Mouse (Mus musculus) liver, embryonic 13.5 days (tissue): ENCODE data around the gene Foxg1. TPM values are rescaled to one million over a fixed set of nuclear protein-coding genes. Genes with fewer than 3 reads are reported as not detected.

Source experiments
- ATAC-seq: fragments of 200-750 bp; cut with Nextera tagmentation; 2 replicates; pipeline ENCODE4 v1.8.0; 2017; ENCODE audit warnings: low read depth, mild to moderate bottlenecking, moderate number of reproducible peaks, moderate library complexity
- DNase-seq: peaks from one replicate; pipeline ENCODE4 v3.0.0; 2022
- H3K27ac ChIP-seq: fragments of 300-500 bp; sonication (generic); 2 replicates; pipeline ENCODE4 v1.5.1; 2015; ENCODE audit warnings: moderate library complexity, mild to moderate bottlenecking, inconsistent platforms
- H3K27me3 ChIP-seq: fragments of 300-500 bp; sonication (generic); 2 replicates; pipeline ENCODE4 v1.6.1; 2015; ENCODE audit warnings: mild to moderate bottlenecking, inconsistent platforms
- H3K36me3 ChIP-seq: fragments of 300-500 bp; sonication (generic); 2 replicates; pipeline ENCODE4 v1.6.1; 2015; ENCODE audit warnings: mild to moderate bottlenecking, inconsistent platforms
- H3K4me1 ChIP-seq: fragments of 300-500 bp; sonication (generic); replicated peaks from 2 replicates; pipeline ENCODE4 v1.6.1; 2015; ENCODE audit warnings: inconsistent platforms
- H3K4me2 ChIP-seq: fragments of 300-500 bp; sonication (generic); 2 replicates; pipeline ENCODE4 v1.6.1; 2015; ENCODE audit warnings: inconsistent platforms, mild to moderate bottlenecking, moderate library complexity
- H3K4me3 ChIP-seq: fragments of 300-500 bp; sonication (generic); replicated peaks from 2 replicates; pipeline ENCODE4 v1.5.1; 2015; ENCODE audit warnings: mild to moderate bottlenecking, inconsistent platforms
- H3K9ac ChIP-seq: fragments of 300-500 bp; sonication (generic); 2 replicates; pipeline ENCODE4 v1.6.1; 2015; ENCODE audit warnings: mild to moderate bottlenecking, inconsistent platforms
- H3K9me3 ChIP-seq: fragments of 300-500 bp; sonication (generic); replicated peaks from 2 replicates; pipeline ENCODE4 v1.6.1; 2016; ENCODE audit warnings: inconsistent platforms
- WGBS: fragments of 180-500 bp; shearing (Covaris S2); methylation state at CpG from one replicate; pipeline ENCODE4 v1.1.7; 2015; ENCODE audit not compliant: insufficient replicate concordance; 5-methylcytosine and 5-hydroxymethylcytosine counted together
- polyA plus RNA-seq: library from polyadenylated mRNA; unstranded; fragments of >200 nt; fragmentation: Nextera tagmentation; extraction: Ambion mirVana; gene quantifications from 2 replicates; pipeline ENCODE4 v1.2.1, GENCODE M21; 2015

The Foxg1 gene
- polyA plus RNA-seq, result 0.03 TPM in 1 of 2 replicates, not detected in the other

- DNase-seq (no peak), ATAC-seq (no peak)
- Histone ChIP-seq H3K27me3 (peaks cover 90% of the 10 kb centered on the region), H3K4me1 (peaks cover 4% of the 10 kb centered on the region), H3K4me3 (peak within 1 kb of the TSS; percentile 36), H3K4me2 (peak within 1 kb of the TSS; percentile 41), H3K27ac (no peak within 1 kb of the TSS), H3K9me3 (no peaks in the 10 kb centered on the region), H3K9ac (no peak within 1 kb of the TSS), H3K36me3 (no peaks in the 10 kb centered on the region)
- 1% methylated on average over 60 of the region's 61 CpGs for WGBS
Measured at GRCm38 (mm10) chr12:49382565-49383520, at the start of gene Foxg1. Gene Foxg1 (plus strand): TSS chr12:49382660.

GRCm38 (mm10) chr12:49349697-49350096, 32.8 kb upstream of the Foxg1 start:
- DNase-seq (no peak), ATAC-seq (no peak)
- no peaks in the 10 kb centered on the region for H3K27me3 ChIP-seq
- H3K4me3 ChIP-seq, result no peak overlapping the region
- H3K4me1 ChIP-seq, result no peaks in the 10 kb centered on the region
- WGBS, result 69% methylated on average over 10 of the region's 10 CpGs
- no peaks in the 10 kb centered on the region for H3K9me3 ChIP-seq
- H3K36me3 ChIP-seq, result no peaks in the 10 kb centered on the region
- H3K27ac ChIP-seq, result no peak overlapping the region
- no peak overlapping the region for H3K9ac ChIP-seq
- H3K4me2 ChIP-seq, result no peak overlapping the region

GRCm38 (mm10) chr12:49368931-49369330, 13.5 kb upstream of the Foxg1 start:
- Histone ChIP-seq H3K27ac (no peak overlapping the region), H3K9me3 (no peaks in the 10 kb centered on the region), H3K27me3 (peaks cover 16% of the 10 kb centered on the region), H3K4me1 (no peaks in the 10 kb centered on the region), H3K36me3 (no peaks in the 10 kb centered on the region), H3K4me3 (no peak overlapping the region), H3K4me2 (no peak overlapping the region), H3K9ac (no peak overlapping the region)
- no peak for DNase-seq
- 53% methylated on average over 1 of the region's 1 CpGs for WGBS
- no peak for ATAC-seq

GRCm38 (mm10) chr12:49372170-49372569, 10.3 kb upstream of the Foxg1 start:
- Histone ChIP-seq H3K4me2 (no peak overlapping the region), H3K9ac (no peak overlapping the region), H3K27me3 (peaks cover 47% of the 10 kb centered on the region), H3K27ac (no peak overlapping the region), H3K4me3 (no peak overlapping the region), H3K9me3 (no peaks in the 10 kb centered on the region), H3K36me3 (no peaks in the 10 kb centered on the region), H3K4me1 (no peaks in the 10 kb centered on the region)
- no peak for ATAC-seq
- no peak for DNase-seq

- H3K9ac ChIP-seq, result no peak overlapping the region
- H3K9me3 ChIP-seq, result no peaks in the 10 kb centered on the region
- no peak for DNase-seq
- no peaks in the 10 kb centered on the region for H3K36me3 ChIP-seq
- 5% methylated on average over 5 of the region's 5 CpGs for WGBS
- peaks cover 57% of the 10 kb centered on the region for H3K27me3 ChIP-seq
- H3K4me2 ChIP-seq, result no peak overlapping the region
- H3K27ac ChIP-seq, result no peak overlapping the region
- ATAC-seq, result no peak
- no peak overlapping the region for H3K4me3 ChIP-seq
- H3K4me1 ChIP-seq, result no peaks in the 10 kb centered on the region
Measured at GRCm38 (mm10) chr12:49373176-49373575, 9.3 kb upstream of the Foxg1 start.

- 0 out of 2 replicates have a peak overlapping the region, but pooled peaks have one; percentile 19 for H3K4me2 ChIP-seq
- H3K27ac ChIP-seq, result no peak overlapping the region
- H3K9ac ChIP-seq, result no peak overlapping the region
- H3K4me3 ChIP-seq, result no peak overlapping the region
- ATAC-seq, result no peak
- DNase-seq, result no peak
- no peaks in the 10 kb centered on the region for H3K4me1 ChIP-seq
- H3K27me3 ChIP-seq, result peaks cover 65% of the 10 kb centered on the region
- 4% methylated on average over 24 of the region's 24 CpGs for WGBS
- no peaks in the 10 kb centered on the region for H3K36me3 ChIP-seq
- H3K9me3 ChIP-seq, result no peaks in the 10 kb centered on the region
Measured at GRCm38 (mm10) chr12:49373821-49374605, 8.4 kb upstream of the Foxg1 start.

- Histone ChIP-seq H3K9ac (no peak overlapping the region), H3K4me1 (no peaks in the 10 kb centered on the region), H3K27me3 (peaks cover 71% of the 10 kb centered on the region), H3K4me3 (no peak overlapping the region), H3K27ac (no peak overlapping the region), H3K9me3 (no peaks in the 10 kb centered on the region), H3K4me2 (0 out of 2 replicates have a peak overlapping the region, but pooled peaks have one; percentile 19), H3K36me3 (no peaks in the 10 kb centered on the region)
- DNase-seq (no peak), ATAC-seq (no peak)
- WGBS, result 2% methylated on average over 14 of the region's 14 CpGs
Measured at GRCm38 (mm10) chr12:49374606-49374995, 7.9 kb upstream of the Foxg1 start.

GRCm38 (mm10) chr12:49375427-49376317, 6.8 kb upstream of the Foxg1 start:
- Histone ChIP-seq H3K4me3 (no peak overlapping the region), H3K36me3 (no peaks in the 10 kb centered on the region), H3K27ac (no peak overlapping the region), H3K27me3 (peaks cover 82% of the 10 kb centered on the region), H3K9ac (no peak overlapping the region), H3K4me1 (no peaks in the 10 kb centered on the region), H3K9me3 (no peaks in the 10 kb centered on the region), H3K4me2 (no peak overlapping the region)
- 6% methylated on average over 15 of the region's 15 CpGs for WGBS
- DNase-seq (no peak), ATAC-seq (no peak)

- Histone ChIP-seq H3K27me3 (peaks cover 88% of the 10 kb centered on the region), H3K4me1 (no peaks in the 10 kb centered on the region), H3K36me3 (no peaks in the 10 kb centered on the region), H3K4me3 (no peak overlapping the region), H3K4me2 (no peak overlapping the region), H3K27ac (no peak overlapping the region), H3K9me3 (no peaks in the 10 kb centered on the region), H3K9ac (no peak overlapping the region)
- DNase-seq (no peak), ATAC-seq (no peak)
- 3% methylated on average over 19 of the region's 19 CpGs for WGBS
Measured at GRCm38 (mm10) chr12:49376318-49376992, 6.0 kb upstream of the Foxg1 start.

- 3% methylated on average over 15 of the region's 15 CpGs for WGBS
- no peaks in the 10 kb centered on the region for H3K4me1 ChIP-seq
- no peaks in the 10 kb centered on the region for H3K9me3 ChIP-seq
- peaks cover 97% of the 10 kb centered on the region for H3K27me3 ChIP-seq
- H3K36me3 ChIP-seq, result no peaks in the 10 kb centered on the region
- H3K4me2 ChIP-seq, result no peak overlapping the region
- DNase-seq (no peak), ATAC-seq (no peak)
- no peak overlapping the region for H3K9ac ChIP-seq
- H3K27ac ChIP-seq, result no peak overlapping the region
- H3K4me3 ChIP-seq, result no peak overlapping the region
Measured at GRCm38 (mm10) chr12:49377281-49377970, 5.0 kb upstream of the Foxg1 start.
